Mouse (Mus musculus) forebrain, embryonic 14.5 days (tissue): ENCODE data around the gene Cct8. TPM values are rescaled to one million over a fixed set of nuclear protein-coding genes. Genes with fewer than 3 reads are reported as not detected.

Experiments used
- ATAC-seq: fragments of 200-750 bp; cut with Nextera tagmentation; 2 replicates; pipeline ENCODE4 v1.8.0; 2017; ENCODE audit warnings: mild to moderate bottlenecking, moderate library complexity
- DNase-seq: peaks from one replicate; pipeline ENCODE4 v3.0.0-alpha.2; 2015; ENCODE audit warnings: low spot score
- H3K27ac ChIP-seq: fragments of 300-500 bp; sonication (generic); 2 replicates; pipeline ENCODE4 v1.5.1; 2014; ENCODE audit warnings: low read depth, mild to moderate bottlenecking, control low read depth, low read length, moderate library complexity
- H3K27me3 ChIP-seq: fragments of 300-500 bp; sonication (generic); replicated peaks from 2 replicates; pipeline ENCODE4 v1.6.1; 2014; ENCODE audit warnings: low read length, control low read depth, mixed read lengths; ENCODE audit not compliant: control insufficient read depth, insufficient read depth
- H3K36me3 ChIP-seq: fragments of 300-500 bp; sonication (generic); 2 replicates; pipeline ENCODE4 v1.6.1; 2014; ENCODE audit warnings: low read length, control low read depth; ENCODE audit not compliant: control insufficient read depth, insufficient read depth
- H3K4me1 ChIP-seq: fragments of 300-500 bp; sonication (generic); 2 replicates; pipeline ENCODE4 v1.6.1; 2014; ENCODE audit warnings: antibody characterized with exemption, low read length, control low read depth; ENCODE audit not compliant: control insufficient read depth, insufficient read depth
- H3K4me2 ChIP-seq: fragments of 300-500 bp; sonication (generic); 2 replicates; pipeline ENCODE4 v1.6.1; 2014; ENCODE audit warnings: mild to moderate bottlenecking, control low read depth, low read length
- H3K4me3 ChIP-seq: fragments of 300-500 bp; sonication (generic); 2 replicates; pipeline ENCODE4 v1.5.1; 2014; ENCODE audit warnings: low read depth, low read length, control low read depth
- H3K9ac ChIP-seq: fragments of 300-500 bp; sonication (generic); 2 replicates; pipeline ENCODE4 v1.6.1; 2014; ENCODE audit warnings: mild to moderate bottlenecking, low read length, control low read depth, moderate library complexity
- H3K9me3 ChIP-seq: fragments of 300-500 bp; sonication (generic); replicated peaks from 2 replicates; pipeline ENCODE4 v1.6.1; 2016; ENCODE audit warnings: low read length, control low read depth, mixed read lengths; ENCODE audit not compliant: control insufficient read depth
- WGBS: fragments of 180-500 bp; shearing (Covaris S2); extraction: QIAGEN DNeasy Blood & Tissue Kit; methylation state at CpG from one replicate; pipeline ENCODE4 v1.1.7; 2014; 5-methylcytosine and 5-hydroxymethylcytosine counted together
- polyA plus RNA-seq: library from polyadenylated mRNA; unstranded; fragments of >200 nt; fragmentation: Nextera tagmentation; extraction: Ambion mirVana; gene quantifications from 2 replicates; pipeline ENCODE4 v1.2.1, GENCODE M21; 2014

The Cct8 gene
- polyA plus RNA-seq, 1 experiment from 2014 or later, result 504 TPM

DNA sequence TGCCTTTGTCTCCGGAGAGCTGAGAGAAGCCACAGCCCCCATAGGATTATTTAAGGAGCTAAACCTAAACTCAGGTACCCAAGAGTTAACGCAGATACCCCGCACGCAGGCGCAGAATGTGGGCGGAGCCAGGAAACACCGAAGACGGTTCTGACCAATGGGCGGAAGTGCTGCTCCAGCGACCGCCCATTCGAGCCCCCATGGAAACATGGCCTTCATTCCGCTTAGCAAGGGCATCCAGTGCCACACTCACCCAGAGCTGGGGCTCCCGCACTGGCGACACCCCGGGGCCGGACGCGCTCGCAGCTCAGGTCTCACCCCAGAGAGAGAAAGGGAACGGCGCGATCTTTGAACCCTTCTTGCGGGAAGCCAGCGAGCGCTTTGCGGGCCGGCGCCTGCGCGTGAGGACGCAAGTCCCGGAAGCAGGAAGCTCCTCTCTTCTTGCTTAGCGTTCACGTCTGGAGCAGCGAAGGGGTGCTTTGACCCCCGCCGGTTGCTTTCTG is 55.4 kb downstream of the Cct8 start, which contains the start of gene Rwdd2b:
Gene Rwdd2b (minus strand): TSS at position 390 of the 503 bp plus-strand sequence.
- H3K27ac ChIP-seq, result peak within 1 kb of the TSS; percentile 81
- H3K36me3 ChIP-seq, result no peaks in the 10 kb centered on the region
- peak; percentile 97 for DNase-seq
- no peaks in the 10 kb centered on the region for H3K9me3 ChIP-seq
- peaks cover 11% of the 10 kb centered on the region for H3K4me1 ChIP-seq
- no peaks in the 10 kb centered on the region for H3K27me3 ChIP-seq
- H3K4me2 ChIP-seq, result peak within 1 kb of the TSS; percentile 84
- H3K4me3 ChIP-seq, result peak within 1 kb of the TSS; percentile 53
- peak within 1 kb of the TSS; percentile 75 for H3K9ac ChIP-seq
- WGBS, result under 1% methylated on average over 38 of the region's 38 CpGs
- peak; percentile 99 for ATAC-seq

DNA sequence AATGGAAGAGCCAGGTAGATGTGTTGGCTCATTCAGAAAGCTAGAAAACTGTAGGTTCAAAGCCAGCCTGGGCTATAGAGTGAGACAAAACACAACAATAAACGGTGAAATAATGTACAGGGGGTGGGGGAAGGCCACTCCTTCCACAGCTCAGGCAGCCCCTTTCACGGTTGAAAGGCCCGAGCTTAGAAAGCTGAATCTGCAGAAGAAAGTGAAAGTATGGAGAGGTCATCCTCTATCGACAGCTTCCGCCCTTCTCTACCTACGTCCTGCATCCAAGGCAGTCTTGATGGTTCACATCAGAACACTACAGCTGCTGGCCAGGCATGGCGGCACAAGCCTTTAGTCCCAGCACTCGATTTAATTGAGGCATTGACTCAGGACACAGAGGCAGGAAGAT is 57.0 kb downstream of the Cct8 start:
- WGBS, result 88% methylated on average over 8 of the region's 8 CpGs
- no peaks in the 10 kb centered on the region for H3K27me3 ChIP-seq
- no peaks in the 10 kb centered on the region for H3K36me3 ChIP-seq
- no peak for DNase-seq
- H3K4me2 ChIP-seq, result no peak overlapping the region
- H3K4me3 ChIP-seq, result no peak overlapping the region
- H3K4me1 ChIP-seq, result peaks cover 11% of the 10 kb centered on the region
- no peaks in the 10 kb centered on the region for H3K9me3 ChIP-seq
- no peak overlapping the region for H3K27ac ChIP-seq
- no peak overlapping the region for H3K9ac ChIP-seq
- no peak for ATAC-seq

GRCm38 (mm10) chr16:87437096-87437495 is 58.6 kb downstream of the Cct8 start:
- no peak overlapping the region for H3K4me2 ChIP-seq
- WGBS, result 92% methylated on average over 21 of the region's 21 CpGs

DNA sequence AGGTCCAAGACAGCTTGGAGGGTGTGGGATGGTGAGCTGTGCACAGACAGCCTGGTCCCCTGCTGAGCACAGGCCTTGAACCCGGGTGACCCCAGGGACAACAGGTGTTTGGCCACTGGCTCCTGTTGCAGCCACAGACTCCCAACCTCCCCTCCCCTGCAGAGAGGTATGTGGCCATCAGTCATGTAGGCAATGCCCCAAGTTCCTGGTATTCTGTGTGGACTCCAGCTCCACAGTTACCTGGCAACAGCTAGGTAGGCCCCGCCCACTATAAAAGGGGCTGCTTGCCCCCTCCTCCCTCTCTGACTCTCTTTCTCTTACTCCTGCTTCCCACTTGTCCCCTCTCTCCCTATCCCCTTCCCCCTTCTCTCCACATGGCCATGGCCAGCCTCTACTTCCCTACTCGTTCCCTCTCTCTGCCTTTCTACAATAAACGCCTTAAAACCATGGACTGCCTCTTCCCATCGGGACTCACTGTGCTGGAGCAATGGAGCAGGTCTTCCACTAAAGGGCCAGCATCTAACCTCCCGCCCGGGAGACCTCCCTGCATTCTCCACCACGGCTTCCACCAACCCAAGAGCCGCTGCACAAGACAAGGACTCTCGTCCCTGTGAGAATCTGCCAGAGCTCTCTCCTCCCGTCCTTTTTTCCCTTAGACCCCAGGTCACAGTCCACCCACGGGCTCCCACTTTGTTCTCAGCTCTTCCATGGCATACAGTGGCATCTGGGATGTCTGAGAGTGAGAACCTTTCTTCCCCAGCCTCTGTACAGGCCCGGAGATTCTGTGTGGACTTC is 60.1 kb downstream of the Cct8 start:
- peaks cover 3% of the 10 kb centered on the region for H3K4me1 ChIP-seq
- no peak overlapping the region for H3K4me2 ChIP-seq
- H3K4me3 ChIP-seq, result no peak overlapping the region
- H3K9ac ChIP-seq, result no peak overlapping the region
- no peaks in the 10 kb centered on the region for H3K27me3 ChIP-seq
- no peaks in the 10 kb centered on the region for H3K9me3 ChIP-seq
- no peak for DNase-seq
- no peak overlapping the region for H3K27ac ChIP-seq
- no peak for ATAC-seq
- WGBS, result 83% methylated on average over 13 of the region's 13 CpGs
- no peaks in the 10 kb centered on the region for H3K36me3 ChIP-seq

More at GRCm38 (mm10) chr16:87437096-87437495, 58.6 kb downstream of the Cct8 start:
- Histone ChIP-seq H3K9ac (no peak overlapping the region), H3K9me3 (no peaks in the 10 kb centered on the region), H3K36me3 (no peaks in the 10 kb centered on the region), H3K4me3 (no peak overlapping the region), H3K27me3 (no peaks in the 10 kb centered on the region), H3K27ac (no peak overlapping the region), H3K4me1 (peaks cover 11% of the 10 kb centered on the region)
- ATAC-seq (no peak), DNase-seq (no peak)

DNA sequence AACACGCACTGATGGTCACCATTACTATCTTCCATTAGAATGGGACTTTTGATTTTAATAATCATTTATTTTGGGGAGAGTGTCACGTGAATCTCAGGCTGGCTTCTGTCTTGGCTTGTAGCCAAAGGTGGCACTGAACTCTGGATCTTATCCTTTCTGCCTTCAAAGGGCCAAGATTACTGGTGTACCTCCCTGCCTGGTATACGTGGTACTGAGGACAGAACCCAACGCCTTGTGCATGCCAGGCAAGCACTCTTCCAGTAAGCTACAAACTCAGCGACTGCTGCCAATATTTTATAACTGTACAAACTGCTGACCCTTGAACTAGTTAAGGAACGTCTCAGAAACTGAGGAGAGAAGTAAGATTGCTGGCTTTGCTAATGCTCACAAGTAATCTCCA is 60.7 kb downstream of the Cct8 start:
- DNase-seq, result no peak
- no peak overlapping the region for H3K4me2 ChIP-seq

DNA sequence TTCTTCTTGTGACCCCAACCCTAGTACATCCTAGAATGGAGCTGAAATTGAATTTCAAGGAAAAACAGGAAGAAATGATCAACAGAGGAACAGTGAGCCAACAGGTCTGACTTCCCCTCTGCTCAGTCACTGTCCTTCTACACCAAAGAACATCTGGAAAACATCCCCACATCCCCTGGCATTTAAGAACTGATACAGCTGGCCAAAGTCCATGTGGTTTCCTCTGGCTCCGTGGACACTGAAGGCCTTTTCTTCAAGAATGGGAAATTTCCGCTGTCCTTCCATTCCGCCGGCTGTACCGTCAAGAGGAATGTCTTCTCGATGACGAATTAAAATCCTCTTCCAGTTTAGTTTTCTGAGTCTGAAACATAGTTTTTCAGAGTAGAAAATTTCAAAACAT is 61.4 kb downstream of the Cct8 start:
- no peak for DNase-seq
- 94% methylated on average over 7 of the region's 7 CpGs for WGBS
- Histone ChIP-seq H3K4me1 (no peaks in the 10 kb centered on the region; the same call in 1 of the 2 replicates), H3K27me3 (no peaks in the 10 kb centered on the region), H3K9ac (no peak overlapping the region), H3K27ac (no peak overlapping the region), H3K4me2 (no peak overlapping the region), H3K9me3 (no peaks in the 10 kb centered on the region), H3K4me3 (no peak overlapping the region), H3K36me3 (no peaks in the 10 kb centered on the region)
- ATAC-seq, result no peak

More for the DNA sequence above, 60.7 kb downstream of the Cct8 start:
- H3K27me3 ChIP-seq, result no peaks in the 10 kb centered on the region
- H3K4me1 ChIP-seq, result peaks cover 3% of the 10 kb centered on the region
- ATAC-seq, result no peak
- WGBS, result 79% methylated on average over 6 of the region's 6 CpGs
- H3K9me3 ChIP-seq, result no peaks in the 10 kb centered on the region
- no peak overlapping the region for H3K4me3 ChIP-seq
- no peak overlapping the region for H3K27ac ChIP-seq
- H3K9ac ChIP-seq, result no peak overlapping the region
- no peaks in the 10 kb centered on the region for H3K36me3 ChIP-seq

Other genes starting within 250 kb of the Cct8 start
- gene N6amt1, start 141.7 kb downstream of the Cct8 start, polyA plus RNA-seq, result 13.3 and 13.9 TPM in 2 replicates
- 26.5 and 34.2 TPM in 2 replicates for gene Ltn1, start 63.3 kb downstream of the Cct8 start, polyA plus RNA-seq
- 11.9 and 12.0 TPM in 2 replicates for gene Rwdd2b, start 55.3 kb downstream of the Cct8 start, polyA plus RNA-seq
- gene Usp16, start 41.2 kb downstream of the Cct8 start, polyA plus RNA-seq, result 46.7 and 48.9 TPM in 2 replicates
- not detected in 2 replicates for gene Map3k7cl, start 57.5 kb upstream of the Cct8 start, polyA plus RNA-seq
- gene Bach1, start 203.1 kb upstream of the Cct8 start, polyA plus RNA-seq, result 17.2 and 25.0 TPM in 2 replicates